Mouse (Mus musculus) lung, adult 2 months (tissue): ENCODE data around the gene Csgalnact2.

Experiments
- CTCF ChIP-seq: fragments of 200-500 bp; IDR thresholded peaks from 2 replicates; pipeline ENCODE4 v1.5.1; 2011; ENCODE audit warnings: mild to moderate bottlenecking, low read length, control low read depth; ENCODE audit not compliant: insufficient read depth
- POLR2A ChIP-seq: fragments of 200-500 bp; IDR thresholded peaks from 2 replicates; pipeline ENCODE4 v1.6.1; 2011; ENCODE audit warnings: low read depth, mild to moderate bottlenecking, control low read depth, low read length, borderline replicate concordance; ENCODE audit errors: extremely low read depth

GRCm38 (mm10) chr6:118150128-118150527 is 11.2 kb upstream of the Csgalnact2 start:
- no peak for TF ChIP-seq CTCF
- TF ChIP-seq POLR2A = no peak
